In genomic region chr11:69765221-69766125, GRCm38 (mm10) we compare ENCODE assay signal across 8 mouse cellular contexts. TPM values are rescaled to one million over a fixed set of nuclear protein-coding genes. Genes with fewer than 3 reads are reported as not detected.
A peak's percentile ranks its signal among the peaks of the same experiment; 100 is the strongest.
DNase-seq lines count a peak whose midpoint lies in the region; ATAC-seq lines count a peak whose summit lies in the region.

Gene Zbtb4 (plus strand): TSS chr11:69765912.

- H3K4me3 ChIP-seq in hindbrain, embryonic 15.5 days: peak within 1 kb of the TSS; percentile 94

- peak within 1 kb of the TSS; percentile 93 for H3K27ac ChIP-seq in hindbrain, embryonic 15.5 days (replicated peaks)

- no peaks in the 10 kb centered on the region for H3K36me3 ChIP-seq in hindbrain, embryonic 15.5 days

- intact Hi-C loops in left cerebral cortex, postnatal 10 days (cut with DNase I): no loop called here

- peak; percentile 65 for ATAC-seq in hindbrain, embryonic 15.5 days (ENCODE audit: low FRiP score, low read depth)
- ATAC-seq in megakaryocyte, adult 5-6 weeks (ENCODE audit: poor library complexity, severe bottlenecking): peak; percentile 48

- peak within 1 kb of the TSS; percentile 97 for H3K9ac ChIP-seq in hindbrain, embryonic 15.5 days

- WGBS in hindbrain, embryonic 15.5 days: 15% methylated on average over 46 of the region's 55 CpGs

- peak within 1 kb of the TSS; percentile 86 for H3K4me2 ChIP-seq in hindbrain, embryonic 15.5 days

- peaks cover 29% of the 10 kb centered on the region for H3K4me1 ChIP-seq in hindbrain, embryonic 15.5 days (replicated peaks)

- no peaks in the 10 kb centered on the region for H3K27me3 ChIP-seq in hindbrain, embryonic 15.5 days

- H3K9me3 ChIP-seq in hindbrain, embryonic 15.5 days: no peaks in the 10 kb centered on the region

- peak; percentile 57 for DNase-seq in ovary, postnatal 36 days (ENCODE audit: low spot score)
- no peak for DNase-seq in ovary, postnatal 10 days (ENCODE audit: low spot score)
- peak; percentile 50 to 71 for DNase-seq in cerebellum, adult 18-20 months
- peak in 1 of 2 experiments; percentile 32 for DNase-seq in gastrocnemius, adult 8-10 months (ENCODE audit: low spot score in 2 of 2)
- DNase-seq in left cerebral cortex, postnatal 10 days (ENCODE audit: extremely low spot score in 1 of 2, low spot score in 2 of 2): no peak
- peak; percentile 38 to 73 for DNase-seq in spleen, postnatal 4 days (ENCODE audit: low spot score in 2 of 2)

RNA-seq across cellular contexts. Expression of gene Zbtb4, which starts in this region (rescaled TPM):
- total RNA-seq in gastrocnemius, adult 8-10 months (2022): 10 to 100 TPM; 35.6 to 40.3 (median 38.5) TPM
- 5.2 and 5.3 TPM in 2 replicates for polyA plus RNA-seq in hindbrain, embryonic 15.5 days (2015; fragmentation: Nextera tagmentation; extraction: Ambion mirVana)
- total RNA-seq in left cerebral cortex, postnatal 10 days (2021): 10 to 100 TPM; 57.1 to 67.6 TPM
- 1.6 and 2.6 TPM in 2 replicates for total RNA-seq in megakaryocyte, adult 5-6 weeks (2015)
- 1.4 and 2.4 TPM in 2 replicates for total RNA-seq in megakaryocyte, adult 5-6 weeks (2017)

Comparison
In these comparisons a context has a peak if more than half of its experiments do, and no peak if none do; other contexts are left out.
1. RNA of gene Zbtb4 (total RNA-seq): 57.1 to 67.6 TPM in left cerebral cortex, postnatal 10 days and 35.6 to 40.3 TPM in gastrocnemius, adult 8-10 months; 1.4 to 2.6 TPM in megakaryocyte, adult 5-6 weeks; every median in the first group is over 10 times any median in the second.
2. DNase-seq: peak in ovary, postnatal 36 days (single experiment), cerebellum, adult 18-20 months (2 of 2) and spleen, postnatal 4 days (2 of 2); none in ovary, postnatal 10 days (single experiment) and left cerebral cortex, postnatal 10 days (0 of 2).